Mouse (Mus musculus) kidney, adult 10 weeks (tissue): Measurements from ENCODE around the gene Olfr787. TPM values are rescaled to one million over a fixed set of nuclear protein-coding genes. Genes with fewer than 3 reads are reported as not detected.

Source experiments
- polyA plus RNA-seq: library from polyadenylated mRNA; stranded (reverse); fragments of 350-450 nt; fragmentation: Illumina TruSeq; extraction: RNeasy Lipid Tissue Mini Kit (QIAGEN cat#74804); gene quantifications from one replicate; pipeline ENCODE4 v1.2.3, GENCODE M21; 2014; ENCODE audit warnings: low read depth, low replicate concordance

The Olfr787 gene
- not detected for polyA plus RNA-seq

DNA sequence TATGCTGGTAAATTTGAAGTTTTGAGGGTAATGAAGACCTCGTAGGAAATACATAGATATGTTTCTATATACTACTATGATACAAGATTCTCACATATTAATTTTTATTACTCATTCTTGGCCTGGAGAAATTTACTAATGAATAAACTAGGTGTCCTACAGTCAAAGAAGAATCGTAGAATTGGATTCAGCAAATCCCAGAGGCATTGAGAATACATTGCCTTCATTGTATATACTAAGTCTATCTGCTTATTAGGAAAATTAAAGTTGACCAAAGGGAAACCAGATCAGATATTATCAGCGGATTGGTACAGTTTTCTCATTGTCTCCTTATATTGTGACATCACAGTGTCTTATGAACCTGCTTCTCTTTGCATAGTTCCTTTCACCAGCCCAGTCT lies at the start of gene Olfr787:
Gene Olfr787, plus strand, starts transcription at position 301 of the 400 bp plus-strand sequence.

DNA sequence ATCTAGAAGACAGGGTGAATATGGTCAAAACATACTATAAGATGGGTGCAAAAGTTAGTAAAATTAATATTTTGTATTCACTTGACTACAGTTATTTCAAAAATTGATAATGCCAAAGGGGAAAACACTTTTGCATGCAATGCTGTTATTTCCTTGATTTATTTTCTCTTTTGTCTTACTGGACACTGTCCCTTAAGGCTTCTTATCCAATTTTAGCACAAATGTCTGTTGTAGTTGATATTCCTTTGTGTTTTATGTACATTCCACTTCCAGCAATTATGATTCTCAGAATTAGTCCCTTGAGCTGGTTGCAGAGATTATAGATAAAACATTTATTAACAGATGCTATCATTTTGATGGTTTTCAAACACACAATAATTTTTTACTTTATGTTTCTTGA lies 34.7 kb upstream of the Olfr787 start, which contains the start of gene Olfr786:
Gene Olfr786, plus strand, starts transcription at position 301 of the 400 bp plus-strand sequence.

DNA sequence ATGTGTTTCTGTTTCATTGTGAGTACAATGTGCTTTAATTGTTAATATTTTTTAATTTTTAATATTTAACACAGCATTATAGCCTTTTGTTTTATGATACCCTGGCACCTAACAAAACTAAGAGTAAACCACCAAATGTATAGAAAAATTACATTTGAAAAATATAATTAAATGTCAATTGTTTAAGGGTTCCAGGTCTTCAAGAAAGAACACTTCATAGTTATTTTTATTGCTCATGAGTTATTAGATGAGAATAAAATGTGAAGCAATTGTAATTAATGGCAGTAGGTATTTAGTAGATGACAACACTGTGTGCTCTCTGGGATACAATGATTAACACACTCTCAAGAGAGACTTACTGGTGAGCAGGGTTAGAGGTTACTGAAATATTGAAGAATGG lies 9.0 kb downstream of the Olfr787 start, which contains the start of gene Olfr788:
Gene Olfr788, plus strand, starts transcription at position 301 of the 400 bp plus-strand sequence.

DNA sequence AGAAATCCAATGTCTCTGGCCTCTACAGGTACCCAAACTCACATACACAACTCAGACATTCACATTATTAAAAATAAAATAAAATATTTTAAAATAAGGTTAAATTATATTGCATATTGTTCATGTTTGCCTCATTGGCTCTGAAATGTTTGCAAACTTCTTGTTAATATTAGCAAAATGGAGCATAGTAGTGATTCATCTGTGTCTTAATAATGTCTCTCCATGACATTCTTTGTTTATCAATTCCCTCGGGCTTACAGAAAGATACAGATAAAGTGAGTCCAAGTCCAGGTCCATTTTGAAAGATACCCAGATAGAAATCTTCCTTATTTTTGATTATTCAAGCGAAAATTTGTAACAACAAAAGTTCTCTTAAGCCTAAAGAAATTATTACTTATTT lies 22.8 kb downstream of the Olfr787 start, which contains the start of gene Olfr789:
Gene Olfr789, plus strand, starts transcription at position 301 of the 400 bp plus-strand sequence.

GRCm38 (mm10) chr10:129498192-129498591 lies 36.5 kb downstream of the Olfr787 start, which contains the start of gene Olfr790:
Gene Olfr790, plus strand, starts transcription at chr10:129498492.

Other genes starting within 250 kb of the Olfr787 start
- not detected for gene Olfr774, start 225.7 kb upstream of the Olfr787 start, polyA plus RNA-seq
- not detected for gene Olfr775, start 213.4 kb upstream of the Olfr787 start, polyA plus RNA-seq
- gene Olfr776, start 202.7 kb upstream of the Olfr787 start, polyA plus RNA-seq = not detected
- gene Olfr777, start 190.4 kb upstream of the Olfr787 start, polyA plus RNA-seq = not detected
- gene Olfr780, start 143.7 kb upstream of the Olfr787 start, polyA plus RNA-seq = not detected
- not detected for gene Olfr781, start 133.0 kb upstream of the Olfr787 start, polyA plus RNA-seq
- not detected for gene Olfr782, start 113.0 kb upstream of the Olfr787 start, polyA plus RNA-seq
- gene Olfr784, start 77.8 kb upstream of the Olfr787 start, polyA plus RNA-seq = not detected
- gene Olfr785, start 56.4 kb upstream of the Olfr787 start, polyA plus RNA-seq = not detected
- not detected for gene Olfr786, start 34.6 kb upstream of the Olfr787 start, polyA plus RNA-seq
- not detected for gene Olfr788, start 9.1 kb downstream of the Olfr787 start, polyA plus RNA-seq
- gene Olfr789, start 22.9 kb downstream of the Olfr787 start, polyA plus RNA-seq = not detected
- gene Olfr790, start 36.6 kb downstream of the Olfr787 start, polyA plus RNA-seq = not detected
- not detected for gene Olfr791, start 59.9 kb downstream of the Olfr787 start, polyA plus RNA-seq
- gene Olfr792, start 77.3 kb downstream of the Olfr787 start, polyA plus RNA-seq = not detected
- gene Olfr794, start 105.8 kb downstream of the Olfr787 start, polyA plus RNA-seq = not detected
- gene Olfr796, start 150.7 kb downstream of the Olfr787 start, polyA plus RNA-seq = not detected
- not detected for gene Olfr798, start 166.1 kb downstream of the Olfr787 start, polyA plus RNA-seq
- not detected for gene Olfr799, start 175.6 kb downstream of the Olfr787 start, polyA plus RNA-seq
- not detected for gene Olfr800, start 195.8 kb downstream of the Olfr787 start, polyA plus RNA-seq
- not detected for gene Olfr801, start 212.0 kb downstream of the Olfr787 start, polyA plus RNA-seq
- not detected for gene Olfr802, start 226.3 kb downstream of the Olfr787 start, polyA plus RNA-seq
- gene Olfr803, start 232.4 kb downstream of the Olfr787 start, polyA plus RNA-seq = not detected
- not detected for gene Olfr804, start 241.3 kb downstream of the Olfr787 start, polyA plus RNA-seq